Mouse (Mus musculus) fibroblast of lung, adult 2 months (primary cell): ENCODE results near the gene Vmn1r43.
"Not testable (repeated sequence)": the region's sequence is repeated elsewhere in the genome, so short reads cannot be mapped to it uniquely, and the experiment has no call there.

Experiments
- DNase-seq: peaks from one replicate; pipeline ENCODE4 v3.0.0-alpha.2; 2011; ENCODE audit warnings: low read depth

Vmn1r43 gene

DNA sequence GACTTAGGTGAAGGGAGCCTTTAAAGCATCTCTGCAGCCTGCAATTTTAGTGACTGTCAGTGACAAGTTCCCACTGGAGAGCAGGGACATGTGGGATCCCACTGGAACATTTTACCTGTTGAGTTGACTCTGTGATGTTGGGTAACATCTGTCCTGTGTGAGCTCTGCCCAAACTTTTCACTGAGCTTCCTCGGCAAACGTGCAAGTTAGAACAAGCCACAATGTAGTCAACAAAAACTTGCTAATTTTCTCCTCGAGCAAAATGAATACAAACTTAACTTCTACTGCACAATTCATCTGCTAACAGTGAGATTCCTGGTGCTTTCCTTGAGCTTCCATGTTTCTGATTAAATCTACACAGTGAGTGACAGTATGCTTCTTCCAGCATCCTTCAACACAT is at the start of gene Vmn1r43, which contains the start of gene Vmn1r42:
TSS of gene Vmn1r43 (minus strand) at position 101 of the 400 bp plus-strand sequence.
TSS of gene Vmn1r42 (minus strand) at position 101 of the 400 bp plus-strand sequence.
- DNase-seq = not testable (repeated sequence)

DNA sequence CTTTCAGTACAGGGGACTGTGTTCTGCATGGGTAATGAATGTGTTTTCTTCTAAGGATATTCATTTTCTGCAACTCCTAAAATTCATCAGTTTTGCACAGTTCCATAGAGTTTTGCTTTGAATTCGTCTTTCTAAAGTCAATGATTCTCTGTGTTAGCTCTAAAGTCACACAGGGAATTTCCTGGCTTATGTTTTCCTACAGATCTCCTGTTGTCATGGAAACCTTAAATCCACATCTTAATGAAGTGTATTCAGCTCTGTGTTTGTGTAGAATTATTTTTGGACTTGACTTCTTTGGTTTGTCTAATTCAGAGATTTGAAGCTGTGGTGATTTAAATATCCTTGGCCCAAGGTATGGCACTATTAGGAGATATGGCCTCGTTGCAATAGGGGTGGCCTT is 7.6 kb upstream of the Vmn1r43 start:
- DNase-seq = no peak

DNA sequence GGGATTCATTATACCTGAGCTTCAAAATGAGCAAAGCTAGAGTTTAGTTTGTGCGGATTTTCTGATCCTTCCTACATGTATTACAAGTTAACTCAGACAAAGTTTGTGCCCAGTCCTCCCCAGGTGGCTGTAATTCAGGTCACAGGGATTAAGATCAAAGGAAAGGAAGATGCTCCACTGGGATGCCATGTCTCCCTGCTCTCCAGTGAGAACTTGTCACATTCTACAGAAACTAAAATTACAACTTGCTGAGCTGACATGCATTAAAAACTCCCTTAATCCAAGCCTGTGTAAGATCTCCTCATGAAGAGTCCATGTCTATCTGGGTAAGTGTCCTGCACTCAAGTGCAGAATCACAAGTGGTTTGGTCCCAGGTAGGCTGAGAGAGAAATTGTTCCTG is 7.1 kb upstream of the Vmn1r43 start, which contains the start of gene Vmn1r44:
TSS of gene Vmn1r44 (plus strand) at position 301 of the 400 bp plus-strand sequence.
- DNase-seq = no peak

DNA sequence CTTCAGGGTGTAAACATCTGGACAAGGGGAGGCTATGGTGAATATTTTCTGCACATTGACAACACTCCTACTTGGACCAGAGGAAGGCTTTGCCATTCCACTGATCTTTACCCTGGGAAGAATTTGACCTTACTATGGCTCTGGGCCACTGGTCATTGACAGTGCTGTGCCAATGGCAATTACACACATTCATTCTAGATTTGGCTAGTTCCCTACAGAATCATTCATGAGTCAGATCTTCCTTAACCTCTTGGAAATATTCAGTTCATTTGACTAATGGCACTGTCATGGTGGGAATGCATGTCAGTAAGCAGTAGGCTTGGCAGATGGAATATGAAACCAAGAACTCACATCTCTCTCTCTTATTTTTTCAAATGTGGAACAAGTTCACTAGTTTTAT is 4.7 kb upstream of the Vmn1r43 start:
- no peak for DNase-seq

DNA sequence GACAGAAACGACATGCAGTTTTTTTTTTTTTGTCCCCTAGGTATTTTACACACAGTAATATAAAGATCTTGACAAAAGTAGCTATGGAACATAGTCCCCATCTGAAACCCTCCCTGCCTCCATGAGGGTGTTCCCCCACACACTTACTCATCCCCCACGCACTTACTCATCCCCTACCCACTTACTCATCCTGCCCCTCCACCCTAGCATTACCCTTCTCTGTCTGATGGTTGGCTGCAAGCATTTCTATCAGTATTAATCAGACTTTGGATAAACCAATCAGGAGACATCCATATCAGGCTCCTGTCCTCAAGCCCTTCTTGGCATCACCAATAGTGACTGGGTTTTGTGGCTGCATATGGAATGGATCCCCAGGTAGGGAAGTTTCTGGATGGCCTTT is 750 bp upstream of the Vmn1r43 start:
- DNase-seq = no peak

DNA sequence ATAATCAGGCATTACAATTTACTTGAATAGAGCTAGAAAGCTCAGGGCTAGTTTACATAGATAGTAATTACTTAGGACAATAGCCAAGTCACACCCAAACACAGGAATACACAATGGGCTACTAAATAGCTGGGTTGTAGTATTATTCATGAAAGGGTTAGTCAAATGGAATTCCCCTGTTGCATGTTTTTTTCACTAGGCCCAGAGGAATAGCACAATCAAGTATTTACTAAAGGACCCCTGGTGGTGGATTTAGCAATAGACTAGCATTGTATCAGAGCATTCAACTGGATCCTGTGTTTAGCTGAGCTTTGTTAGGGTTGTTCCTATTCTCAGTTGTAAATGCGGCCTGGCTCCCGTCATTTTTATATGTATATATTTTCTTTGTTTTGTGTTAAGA is 8.2 kb downstream of the Vmn1r43 start:
- DNase-seq = no peak

DNA sequence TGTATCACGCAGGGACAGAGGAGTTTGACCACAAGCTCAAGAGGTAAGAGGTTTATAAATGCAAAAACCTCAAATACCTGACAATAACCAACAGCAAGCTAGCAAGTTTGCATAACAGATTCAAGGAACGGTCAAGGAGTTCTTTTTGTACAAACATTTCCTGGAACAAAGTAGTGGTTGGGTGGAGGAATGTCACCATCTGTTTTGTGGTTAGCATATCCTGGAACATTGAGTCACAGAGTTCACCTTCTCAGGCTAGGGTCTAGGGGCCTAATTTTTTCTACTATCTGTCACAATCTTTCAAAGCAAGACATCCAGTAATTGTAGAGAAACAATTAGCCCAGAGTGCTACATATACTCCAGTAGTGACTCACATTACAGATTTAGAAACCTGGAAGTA is 8.9 kb downstream of the Vmn1r43 start:
- DNase-seq = peak; percentile 24

DNA sequence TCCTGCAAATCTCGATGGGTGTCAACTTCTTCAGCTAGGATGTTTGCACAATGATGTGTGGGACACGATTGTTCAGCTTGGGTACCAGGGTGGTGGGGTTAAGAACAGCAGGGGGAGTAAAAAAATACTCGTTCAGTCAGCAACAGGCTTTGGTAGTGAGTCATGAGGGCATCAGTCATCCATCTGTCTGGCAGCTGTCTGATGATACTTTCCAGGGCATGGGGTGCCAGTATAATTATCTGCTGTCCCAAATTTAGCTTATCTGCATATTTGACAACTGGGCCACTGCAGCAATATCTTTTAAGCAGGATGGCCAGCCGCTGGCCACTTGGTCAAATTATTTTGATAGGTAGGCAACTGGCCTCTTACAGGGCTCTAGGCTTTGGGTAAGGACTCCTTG is 12.4 kb downstream of the Vmn1r43 start:
- DNase-seq = no peak

DNA sequence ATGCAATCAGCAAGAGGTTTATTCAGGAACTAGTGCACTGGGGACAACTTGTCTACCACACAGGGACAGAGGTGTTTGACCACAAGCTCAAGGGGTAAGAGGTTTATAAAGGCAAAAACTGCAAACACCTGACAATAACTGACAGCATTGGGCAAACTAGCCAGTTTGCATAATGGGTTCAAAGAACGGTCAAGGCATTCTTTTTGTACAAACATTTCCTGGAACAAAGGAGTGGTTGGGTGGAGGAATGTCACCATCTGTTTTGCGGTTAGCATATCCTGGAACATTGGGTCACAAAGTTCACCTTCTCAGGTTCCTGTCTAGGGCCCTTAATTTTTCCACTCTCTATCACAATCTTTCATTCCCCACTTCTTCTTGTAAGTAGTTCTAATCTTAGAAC is 16.4 kb downstream of the Vmn1r43 start:
- DNase-seq = no peak

DNA sequence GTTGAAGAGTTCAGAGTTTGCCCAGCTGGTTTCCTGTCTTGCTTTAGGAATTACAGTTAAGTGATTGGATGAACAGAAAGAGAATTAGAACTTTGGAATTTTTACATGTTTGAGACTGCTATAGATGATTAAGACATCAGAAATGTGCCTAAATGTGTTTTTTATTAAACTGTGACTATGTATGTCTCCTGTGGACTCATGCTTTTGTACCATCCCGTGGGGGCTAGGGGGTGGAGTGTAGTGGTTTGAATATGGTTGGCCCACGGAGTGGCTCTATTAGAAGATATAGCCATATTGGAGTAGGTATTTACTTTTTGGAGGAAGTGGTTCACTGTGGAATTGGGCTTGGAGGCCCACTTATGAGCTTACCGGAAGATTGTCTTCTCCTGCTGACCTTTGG is 18.7 kb downstream of the Vmn1r43 start:
- no peak for DNase-seq
